In the genomic region with DNA sequence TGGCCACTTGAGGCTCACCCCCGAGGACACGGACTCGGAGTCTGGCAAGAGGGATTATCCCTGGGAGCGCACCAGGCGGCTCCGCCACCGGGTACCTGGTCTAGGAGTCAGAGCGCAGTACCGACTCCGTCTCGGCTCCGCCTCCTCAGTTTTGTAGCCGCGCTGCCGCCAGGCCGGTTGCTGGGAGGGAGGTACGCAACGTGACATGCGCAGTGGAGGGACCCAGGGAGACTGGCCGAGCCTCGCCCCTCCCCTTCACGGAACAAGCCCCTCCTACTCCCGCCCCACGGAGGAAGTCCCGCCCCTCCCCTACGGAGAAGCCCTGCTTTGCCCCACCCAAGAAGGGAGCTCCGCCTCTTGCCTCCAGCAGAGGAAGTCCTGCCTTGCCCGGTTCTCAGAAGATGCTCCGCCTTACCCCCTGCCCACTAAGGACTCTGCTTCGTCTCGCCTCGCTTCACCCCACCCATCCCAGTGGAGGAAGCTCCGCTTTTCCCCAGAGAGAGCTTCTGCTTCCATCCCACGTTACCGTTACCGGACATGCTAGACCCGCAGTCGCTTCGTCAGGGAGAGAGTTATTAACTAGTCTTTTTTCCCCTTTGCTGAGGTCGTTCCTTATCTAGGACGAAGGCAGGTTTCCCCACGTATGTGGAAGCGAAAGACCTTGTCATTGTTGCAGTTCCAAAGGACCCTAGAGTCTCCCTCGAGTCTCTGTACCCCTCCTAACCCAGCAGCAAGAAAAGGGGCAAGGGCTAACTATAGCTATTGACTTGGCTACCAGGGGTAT, we compare ENCODE assay signal across 8 mouse cellular contexts. TPM values are rescaled to one million over a fixed set of nuclear protein-coding genes. Genes with fewer than 3 reads are reported as not detected.
DNase-seq lines count a peak whose midpoint lies in the region; ATAC-seq lines count a peak whose summit lies in the region.

No protein-coding gene starts in this region.

- intact Hi-C loops in left cerebral cortex, postnatal 10 days (cut with DNase I), result loop anchor here (2.0 kb wide), 1 partner anchor 33 kb away; a partner anchor contains a TSS

- DNase-seq in adipocyte (ENCODE audit: low spot score), result peak; percentile 99
- DNase-seq in embryo, embryonic 10 days (ENCODE audit: low spot score), result peak; percentile 97
- DNase-seq in gastrocnemius, postnatal 10 days, result peak; percentile 96
- DNase-seq in left cerebral cortex, postnatal 10 days (ENCODE audit: extremely low spot score in 1 of 2, low spot score in 2 of 2), result peak; percentile 94 to 98
- peak; percentile 95 for DNase-seq in right cerebral cortex, postnatal 25 days
- peak; percentile 96 to 98 for DNase-seq in urinary bladder, postnatal 4 days (ENCODE audit: low spot score in 2 of 2)

- peak; percentile 91 for ATAC-seq in inflammation-experienced regulatory T-cells, adult 6 months
- ATAC-seq in megakaryocyte-erythroid progenitor cell, adult 5-6 weeks (replicated peaks; ENCODE audit: low FRiP score, low TSS enrichment, poor library complexity, severe bottlenecking), result peak; percentile 91

RNA-seq across cellular contexts. Expression of a gene that starts 8.4 kb away (rescaled TPM):
- total RNA-seq in gastrocnemius, postnatal 10 days (2021), result 10 to 100 TPM; 21.5 to 22.8 TPM
- polyA plus RNA-seq in inflammation-experienced regulatory T-cells, adult 6 months (2017; shearing (Covaris generic)), result 10 to 100 TPM; 28.1 to 45.4 (median 37.4) TPM
- 10 to 100 TPM; 27.5 to 28.2 TPM for total RNA-seq in left cerebral cortex, postnatal 10 days (2021)
- 20.3 and 29.6 TPM in 2 replicates for total RNA-seq in megakaryocyte-erythroid progenitor cell, adult 5-6 weeks (2014; fragmentation: Nextera tagmentation)
- total RNA-seq in megakaryocyte-erythroid progenitor cell, adult 5-6 weeks (2017), result 9.8 and 15.5 TPM in 2 replicates

RNA-seq across cellular contexts. Expression of a gene that starts 22.6 kb away (rescaled TPM):
- total RNA-seq in gastrocnemius, postnatal 10 days (2021), result 10 to 100 TPM; 73.6 to 75.8 TPM
- polyA plus RNA-seq in inflammation-experienced regulatory T-cells, adult 6 months (2017; shearing (Covaris generic)), result 10 to 100 TPM; 77.0 to 93.9 (median 77.0) TPM
- 10 to 100 TPM; 77.3 to 85.3 TPM for total RNA-seq in left cerebral cortex, postnatal 10 days (2021)
- 33.8 and 41.7 TPM in 2 replicates for total RNA-seq in megakaryocyte-erythroid progenitor cell, adult 5-6 weeks (2014; fragmentation: Nextera tagmentation)
- 218 and 232 TPM in 2 replicates for total RNA-seq in megakaryocyte-erythroid progenitor cell, adult 5-6 weeks (2017)

RNA-seq across cellular contexts. Expression of a gene that starts 23.2 kb away (rescaled TPM):
- total RNA-seq in gastrocnemius, postnatal 10 days (2021), result 10 to 100 TPM; 30.1 to 35.8 TPM
- polyA plus RNA-seq in inflammation-experienced regulatory T-cells, adult 6 months (2017; shearing (Covaris generic)), result 10 to 100 TPM; 55.6 to 92.5 (median 83.3) TPM
- 10 to 100 TPM; 67.9 to 72.7 TPM for total RNA-seq in left cerebral cortex, postnatal 10 days (2021)
- 65.1 and 66.6 TPM in 2 replicates for total RNA-seq in megakaryocyte-erythroid progenitor cell, adult 5-6 weeks (2014; fragmentation: Nextera tagmentation)
- total RNA-seq in megakaryocyte-erythroid progenitor cell, adult 5-6 weeks (2017), result 82.7 and 126 TPM in 2 replicates

RNA-seq across cellular contexts. Expression of a gene that starts 32.9 kb away (rescaled TPM):
- total RNA-seq in gastrocnemius, postnatal 10 days (2021), result 10 to 100 TPM; 13.2 to 18.1 TPM
- 100 to 1,000 TPM; 535 to 666 (median 652) TPM for polyA plus RNA-seq in inflammation-experienced regulatory T-cells, adult 6 months (2017; shearing (Covaris generic))
- total RNA-seq in left cerebral cortex, postnatal 10 days (2021), result 10 to 100 TPM; 79.4 to 89.1 TPM
- 12.0 and 18.5 TPM in 2 replicates for total RNA-seq in megakaryocyte-erythroid progenitor cell, adult 5-6 weeks (2014; fragmentation: Nextera tagmentation)
- 4.4 and 5.9 TPM in 2 replicates for total RNA-seq in megakaryocyte-erythroid progenitor cell, adult 5-6 weeks (2017)

RNA-seq across cellular contexts. Expression of a gene that starts 32.9 kb away (rescaled TPM):
- not detected for total RNA-seq in gastrocnemius, postnatal 10 days (2021)
- not detected for polyA plus RNA-seq in inflammation-experienced regulatory T-cells, adult 6 months (2017; shearing (Covaris generic))
- 1 to 10 TPM in 1 of 2 experiments, not detected in 1; 1.5 TPM for total RNA-seq in left cerebral cortex, postnatal 10 days (2021)
- not detected in 2 replicates for total RNA-seq in megakaryocyte-erythroid progenitor cell, adult 5-6 weeks (2014; fragmentation: Nextera tagmentation)
- total RNA-seq in megakaryocyte-erythroid progenitor cell, adult 5-6 weeks (2017), result not detected in 2 replicates

Comparison
In these comparisons a context has a peak if more than half of its experiments do, and no peak if none do; other contexts are left out.
1. Peak in every context shown above with its lines: DNase-seq and ATAC-seq.